13 mouse cellular contexts compared by ENCODE assay signal in genomic region chr17:29416757-29417156, GRCm38 (mm10). TPM values are rescaled to one million over a fixed set of nuclear protein-coding genes. Genes with fewer than 3 reads are reported as not detected.
DNase-seq lines count a peak whose midpoint lies in the region; ATAC-seq lines count a peak whose summit lies in the region.
"Had no signal": no experiment of that assay in that cellular context is flagged by ENCODE, and none has a peak within 500 bp of the region (broad histone marks: within the 10 kb centered on the region; RNA-seq: fewer than 3 reads in every experiment).

No protein-coding gene starts in this region.

- DNase-seq in cerebellum, postnatal 10 days, result peak; percentile 38 to 41
- DNase-seq in cerebellum, postnatal 14 days, result no peak
- no peak for DNase-seq in kidney, postnatal 14 days
- DNase-seq in embryonic facial prominence, embryonic 10.5 days (ENCODE audit: low spot score), result peak; percentile 42
- no peak for DNase-seq in thymus, adult 18-20 months
- DNase-seq in left cerebral cortex, adult 9 months (ENCODE audit: low spot score in 2 of 2), result no peak
- DNase-seq: cerebellum, adult 11-12 months; liver, embryonic 13.5 days; spleen, adult 18-20 months had no signal

- 0 out of 2 replicates have a peak, but pooled peaks cover 4% of the 10 kb centered on the region for H3K27me3 ChIP-seq in kidney, embryonic 15.5 days
- peaks cover 35% of the 10 kb centered on the region for H3K27me3 ChIP-seq in embryonic facial prominence, embryonic 10.5 days (replicated peaks; ENCODE audit: low read depth, poor library complexity, severe bottlenecking)
- no peaks in the 10 kb centered on the region for H3K27me3 ChIP-seq in limb, embryonic 15.5 days
- H3K27me3 ChIP-seq: forebrain, embryonic 15.5 days; hindbrain, embryonic 15.5 days had no signal

- H3K9me3 ChIP-seq in kidney, embryonic 15.5 days (replicated peaks), result no peaks in the 10 kb centered on the region
- H3K9me3 ChIP-seq in embryonic facial prominence, embryonic 10.5 days, result no peaks in the 10 kb centered on the region
- no peaks in the 10 kb centered on the region for H3K9me3 ChIP-seq in limb, embryonic 15.5 days
- H3K9me3 ChIP-seq: forebrain, embryonic 15.5 days; hindbrain, embryonic 15.5 days; liver, embryonic 13.5 days had no signal

- peak overlapping the region; percentile 64 for H3K4me2 ChIP-seq in kidney, embryonic 15.5 days
- no peak overlapping the region for H3K4me2 ChIP-seq in limb, embryonic 15.5 days

- no peak overlapping the region for H3K9ac ChIP-seq in kidney, embryonic 15.5 days
- H3K9ac ChIP-seq in limb, embryonic 15.5 days, result no peak overlapping the region
- H3K9ac ChIP-seq: forebrain, embryonic 15.5 days; hindbrain, embryonic 15.5 days had no signal

- no peaks in the 10 kb centered on the region for H3K36me3 ChIP-seq in kidney, embryonic 15.5 days
- no peaks in the 10 kb centered on the region for H3K36me3 ChIP-seq in embryonic facial prominence, embryonic 10.5 days (replicated peaks)
- no peaks in the 10 kb centered on the region for H3K36me3 ChIP-seq in limb, embryonic 15.5 days
- H3K36me3 ChIP-seq: forebrain, embryonic 15.5 days; hindbrain, embryonic 15.5 days; liver, embryonic 13.5 days had no signal

- 55% methylated on average over 5 of the region's 5 CpGs for WGBS in kidney, embryonic 15.5 days
- WGBS in embryonic facial prominence, embryonic 10.5 days, result 40% methylated on average over 5 of the region's 5 CpGs
- WGBS in limb, embryonic 15.5 days, result 17% methylated on average over 3 of the region's 5 CpGs

- H3K4me1 ChIP-seq in kidney, embryonic 15.5 days, result peaks cover 14% of the 10 kb centered on the region
- peaks cover 47% of the 10 kb centered on the region for H3K4me1 ChIP-seq in embryonic facial prominence, embryonic 10.5 days
- H3K4me1 ChIP-seq in limb, embryonic 15.5 days, result peaks cover 21% of the 10 kb centered on the region

- peak overlapping the region; percentile 30; the same call in 1 of the 2 replicates for H3K4me3 ChIP-seq in kidney, embryonic 15.5 days (replicated peaks)
- H3K4me3 ChIP-seq in embryonic facial prominence, embryonic 10.5 days, result peak overlapping the region; percentile 50
- no peak overlapping the region for H3K4me3 ChIP-seq in limb, embryonic 15.5 days
- H3K4me3 ChIP-seq: forebrain, embryonic 15.5 days; hindbrain, embryonic 15.5 days; liver, embryonic 13.5 days had no signal

- no peak overlapping the region; the same call in 1 of the 2 replicates for H3K27ac ChIP-seq in kidney, embryonic 15.5 days
- peak overlapping the region; percentile 86 for H3K27ac ChIP-seq in embryonic facial prominence, embryonic 10.5 days (replicated peaks)
- 0 out of 2 replicates have a peak overlapping the region, but pooled peaks have one; percentile 65 for H3K27ac ChIP-seq in limb, embryonic 15.5 days
- H3K27ac ChIP-seq: forebrain, embryonic 15.5 days; hindbrain, embryonic 15.5 days; liver, embryonic 13.5 days had no signal

- no peak; the same call in 1 of the 2 replicates for ATAC-seq in kidney, embryonic 15.5 days (replicated peaks; ENCODE audit: low FRiP score)
- no peak for ATAC-seq in limb, embryonic 15.5 days (ENCODE audit: insufficient number of reproducible peaks, low FRiP score, low TSS enrichment, low read depth)
- ATAC-seq: forebrain, embryonic 15.5 days had no signal

RNA-seq across cellular contexts. Expression of gene Fgd2, which starts 56.0 kb away (rescaled TPM):
- 12.0 and 13.0 TPM in 2 replicates for polyA plus RNA-seq in kidney, embryonic 15.5 days (2015; fragmentation: Nextera tagmentation; extraction: Ambion mirVana)
- 10.2 and 12.3 TPM in 2 replicates for polyA plus RNA-seq in embryonic facial prominence, embryonic 10.5 days (2016; fragmentation: Nextera tagmentation; extraction: Ambion mirVana)
- polyA plus RNA-seq in limb, embryonic 15.5 days (2015; fragmentation: Nextera tagmentation; extraction: Ambion mirVana), result 8.5 and 9.7 TPM in 2 replicates

Comparison
In these comparisons a context has a peak if more than half of its experiments do, and no peak if none do; other contexts are left out.
1. DNase-seq: peak in cerebellum, postnatal 10 days (2 of 2) and embryonic facial prominence, embryonic 10.5 days (single experiment); none in cerebellum, postnatal 14 days (0 of 2), kidney, postnatal 14 days (single experiment), thymus, adult 18-20 months (0 of 2) and left cerebral cortex, adult 9 months (0 of 2).